Mouse (Mus musculus) cerebellum, adult 9-11 months (tissue): ENCODE measurements at regions not wholly inside any gene's neighbourhood (a gene's known extent, or its start where the extent isn't known, plus 50 kb on each side); places are given as distances from the start of the nearest gene placed in this dataset.

Experiments
- DNase-seq: peaks from one replicate; pipeline ENCODE4 v3.0.0; 2022

DNA sequence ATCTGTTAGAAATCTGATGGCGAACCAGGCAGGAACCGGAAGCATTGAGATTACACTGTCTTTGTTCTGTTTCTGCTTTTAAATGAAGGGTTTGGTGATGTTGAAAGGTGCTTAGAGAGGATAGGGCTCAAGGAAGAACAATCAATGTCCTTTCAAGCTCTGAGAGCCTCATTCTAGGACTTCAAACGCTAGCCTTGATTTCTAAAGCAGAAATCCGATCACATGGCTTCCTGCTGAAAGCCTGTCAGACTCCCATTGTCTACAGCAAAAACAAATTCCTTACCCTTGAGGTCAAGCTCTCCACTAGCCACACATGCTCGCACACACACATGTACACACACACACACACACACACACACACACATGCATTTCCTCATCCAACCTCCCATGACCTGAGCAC lies 215.3 kb upstream of the Zfp637 start:
- DNase-seq = no peak

DNA sequence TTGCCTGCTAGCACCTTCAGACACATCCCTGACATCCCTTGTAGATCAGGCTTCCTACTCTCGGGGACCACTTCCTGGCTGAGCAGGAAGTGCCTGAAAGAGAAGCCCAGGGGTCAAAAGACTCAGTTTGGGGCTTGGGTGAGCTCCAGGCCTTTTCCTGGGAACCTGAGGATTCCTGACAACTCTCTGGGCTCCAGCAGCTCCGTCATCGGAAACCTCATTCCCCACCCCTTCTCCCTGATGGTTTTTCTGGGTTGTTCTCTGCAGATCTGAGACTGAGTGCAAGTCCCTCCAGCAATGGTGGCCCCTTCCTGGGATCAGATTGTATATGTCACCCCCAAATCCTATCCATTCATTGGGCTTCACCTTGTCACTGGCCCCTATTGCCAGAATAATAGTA lies 213.5 kb upstream of the Zfp637 start:
- no peak for DNase-seq

- no peak for DNase-seq
Measured at GRCm38 (mm10) chr6:117646628-117647027, 194.4 kb upstream of the Zfp637 start.

GRCm38 (mm10) chr6:117650541-117650940 lies 190.4 kb upstream of the Zfp637 start:
- no peak for DNase-seq

GRCm38 (mm10) chr6:117651551-117651950 lies 189.4 kb upstream of the Zfp637 start:
- no peak for DNase-seq

DNA sequence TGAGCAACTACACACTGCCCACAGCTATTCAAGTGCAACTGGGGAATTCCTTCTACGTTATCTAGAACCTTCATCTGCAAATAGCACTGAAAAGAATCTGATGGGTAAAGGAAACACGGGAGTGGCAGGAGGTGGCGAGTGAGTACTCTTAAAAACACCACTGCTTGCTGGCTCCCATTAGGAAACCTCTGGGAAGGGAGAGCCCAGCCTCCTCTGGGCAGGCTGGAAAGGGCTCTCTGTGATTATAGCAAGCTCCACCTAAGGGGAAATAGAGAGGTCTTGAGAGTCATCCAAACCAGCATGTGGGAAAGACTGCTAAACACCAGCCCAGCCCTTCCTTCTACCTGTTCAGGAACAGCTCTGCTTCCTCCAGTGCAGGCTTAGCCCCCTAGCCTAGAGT lies 189.0 kb upstream of the Zfp637 start:
- no peak for DNase-seq

DNA sequence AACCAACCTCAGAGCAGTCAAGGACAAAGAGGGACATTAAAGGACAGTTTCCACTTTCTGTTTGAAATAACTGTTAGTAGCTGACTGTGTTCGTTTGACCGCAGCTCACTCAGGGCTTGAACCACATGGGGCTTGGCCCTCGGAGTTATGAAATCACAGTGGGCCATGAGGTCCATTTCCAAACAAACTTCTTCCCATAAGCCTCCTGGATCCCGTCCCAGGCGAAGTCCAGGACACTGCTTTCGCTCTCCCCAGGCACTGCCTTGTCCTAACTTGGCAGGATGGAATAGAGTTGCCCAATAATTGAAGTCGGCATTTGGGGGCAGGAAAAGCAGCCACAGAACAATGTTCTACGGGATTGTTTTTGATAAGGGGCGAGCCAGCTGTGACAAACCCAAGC lies 188.1 kb upstream of the Zfp637 start:
- DNase-seq = peak; percentile 5

DNA sequence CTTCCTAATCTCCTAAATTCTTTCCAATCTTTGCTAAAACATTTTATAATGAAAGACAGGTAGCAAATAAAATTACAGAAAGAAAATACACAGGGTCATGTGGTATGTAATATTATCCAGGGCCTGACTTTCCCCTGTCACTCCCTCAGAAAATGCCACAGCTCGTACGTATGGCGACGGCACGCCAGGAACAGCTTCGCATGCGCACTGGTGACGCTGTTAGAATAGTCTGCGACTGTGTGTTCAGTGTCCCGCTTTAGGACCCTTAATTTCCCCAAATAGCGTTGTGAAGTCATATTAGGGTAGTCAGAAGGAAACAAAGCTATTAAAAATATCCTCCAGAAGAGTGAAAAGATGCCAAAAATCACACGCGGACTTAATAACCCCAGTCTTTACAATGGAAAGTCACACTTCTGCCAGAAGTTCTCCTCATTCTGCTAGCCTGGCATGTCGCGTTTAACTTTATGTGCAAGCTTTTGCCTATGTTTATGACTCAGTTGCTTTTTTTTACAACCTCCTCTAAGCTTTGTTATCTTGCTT lies 187.0 kb upstream of the Zfp637 start:
- no peak for DNase-seq

- no peak for DNase-seq
Measured at GRCm38 (mm10) chr6:117655986-117656385, 185.0 kb upstream of the Zfp637 start.

GRCm38 (mm10) chr6:117660576-117660975 lies 180.4 kb upstream of the Zfp637 start:
- DNase-seq = no peak

DNA sequence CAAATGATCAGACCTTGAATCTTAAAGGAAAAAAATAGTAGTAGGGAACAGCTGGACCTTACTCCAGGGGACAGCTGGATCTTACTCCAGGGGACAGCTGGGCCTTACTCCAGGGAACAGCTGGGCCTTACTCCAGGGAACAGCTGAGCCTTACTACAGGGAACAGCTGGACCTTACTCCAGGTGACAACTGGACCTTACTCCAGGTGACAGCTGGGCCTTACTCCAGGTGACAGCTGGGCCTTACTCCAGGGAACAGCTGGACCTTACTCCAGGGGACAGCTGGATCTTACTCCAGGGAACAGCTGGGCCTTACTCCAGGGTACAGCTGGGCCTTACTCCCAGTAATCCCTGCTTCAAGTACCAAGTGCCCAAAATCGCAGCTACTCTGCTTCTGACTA lies 178.3 kb upstream of the Zfp637 start:
- no peak for DNase-seq

DNA sequence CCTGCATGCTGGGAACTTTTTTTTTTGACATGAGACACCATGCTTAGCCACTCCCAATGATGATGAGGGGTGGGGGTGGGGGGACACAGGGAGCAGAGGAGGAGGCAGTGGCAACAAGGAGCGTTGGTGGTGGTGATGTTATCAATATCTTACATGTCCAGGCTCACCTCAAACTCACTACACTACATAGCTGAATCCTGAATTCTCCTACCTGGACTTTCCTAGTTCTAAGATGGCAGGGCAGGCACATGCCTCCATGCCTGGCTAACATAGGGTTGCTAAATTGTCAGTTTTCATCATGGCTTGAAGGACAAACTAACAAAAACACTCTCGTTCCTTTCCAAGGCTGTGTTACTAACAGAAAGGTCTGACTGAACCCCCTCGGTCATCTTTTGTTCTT lies 170.6 kb upstream of the Zfp637 start:
- DNase-seq = no peak

DNA sequence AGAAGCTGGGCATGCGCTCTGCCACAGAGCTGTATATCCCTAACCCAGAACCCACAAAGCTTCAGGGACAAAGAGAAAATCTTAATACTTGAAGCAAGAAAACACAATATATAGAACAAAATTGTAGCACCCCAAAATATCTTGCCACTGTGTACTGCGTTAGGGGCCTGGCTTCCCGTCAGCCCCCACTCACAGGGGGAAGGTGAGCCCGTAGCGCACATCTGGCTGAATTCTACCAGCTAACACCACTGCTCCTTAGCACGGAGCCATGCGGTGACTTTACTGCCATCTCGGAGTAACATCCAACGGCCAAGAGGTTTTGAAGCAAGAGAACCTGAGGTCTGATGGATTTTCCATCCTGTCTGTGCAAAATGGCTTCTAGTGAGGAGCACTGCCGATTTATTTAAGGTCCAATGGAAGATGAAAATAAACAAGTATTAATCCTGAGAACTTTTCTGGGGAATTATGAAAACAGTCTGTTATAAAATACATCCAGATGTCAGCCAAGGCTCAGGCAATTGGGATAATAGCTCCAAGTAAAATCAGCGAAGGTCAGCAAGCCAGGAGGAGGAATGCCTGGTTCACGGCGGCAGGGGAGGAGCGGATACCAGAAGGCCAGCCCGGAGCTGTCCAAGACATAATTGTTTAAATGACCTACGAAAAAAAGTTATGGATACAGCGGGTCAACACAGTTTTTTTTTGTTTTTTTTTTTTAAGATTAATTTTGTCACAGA lies 170.0 kb upstream of the Zfp637 start:
- no peak for DNase-seq

DNA sequence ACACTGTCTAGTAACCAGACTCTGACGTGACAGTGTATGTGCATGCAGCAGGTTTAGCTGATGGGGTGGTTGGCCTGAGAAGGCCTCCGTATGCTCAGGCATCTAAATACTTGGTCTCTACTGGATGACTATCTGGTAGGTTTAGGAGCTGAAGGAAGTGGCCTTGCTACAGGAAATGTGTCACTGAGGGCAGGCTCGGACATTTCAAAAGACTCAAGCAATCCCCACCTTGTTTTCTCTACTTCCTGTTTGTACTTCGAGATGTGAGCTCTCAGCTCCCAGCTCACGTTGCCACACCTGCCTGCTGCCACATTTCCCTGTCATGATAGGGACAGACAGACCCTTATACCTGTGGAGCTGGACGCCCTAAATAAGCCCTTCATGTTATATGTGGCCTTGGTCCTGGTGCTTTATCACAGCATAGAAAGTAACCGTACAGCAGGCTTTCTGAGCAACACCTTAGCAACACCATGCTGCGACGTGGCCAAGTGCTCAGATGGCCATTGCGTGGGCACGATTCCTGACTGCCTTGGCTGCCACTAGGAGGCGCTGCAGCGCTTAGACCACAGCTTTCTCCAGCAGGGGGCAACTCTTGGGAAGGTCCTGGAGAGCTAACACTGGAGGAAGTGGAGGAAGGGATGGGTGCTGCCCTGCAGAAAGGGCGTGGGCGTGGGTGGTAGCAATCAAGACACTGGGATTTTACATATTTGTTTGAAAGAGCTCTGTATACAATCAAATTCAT lies 165.8 kb upstream of the Zfp637 start:
- DNase-seq = no peak

DNA sequence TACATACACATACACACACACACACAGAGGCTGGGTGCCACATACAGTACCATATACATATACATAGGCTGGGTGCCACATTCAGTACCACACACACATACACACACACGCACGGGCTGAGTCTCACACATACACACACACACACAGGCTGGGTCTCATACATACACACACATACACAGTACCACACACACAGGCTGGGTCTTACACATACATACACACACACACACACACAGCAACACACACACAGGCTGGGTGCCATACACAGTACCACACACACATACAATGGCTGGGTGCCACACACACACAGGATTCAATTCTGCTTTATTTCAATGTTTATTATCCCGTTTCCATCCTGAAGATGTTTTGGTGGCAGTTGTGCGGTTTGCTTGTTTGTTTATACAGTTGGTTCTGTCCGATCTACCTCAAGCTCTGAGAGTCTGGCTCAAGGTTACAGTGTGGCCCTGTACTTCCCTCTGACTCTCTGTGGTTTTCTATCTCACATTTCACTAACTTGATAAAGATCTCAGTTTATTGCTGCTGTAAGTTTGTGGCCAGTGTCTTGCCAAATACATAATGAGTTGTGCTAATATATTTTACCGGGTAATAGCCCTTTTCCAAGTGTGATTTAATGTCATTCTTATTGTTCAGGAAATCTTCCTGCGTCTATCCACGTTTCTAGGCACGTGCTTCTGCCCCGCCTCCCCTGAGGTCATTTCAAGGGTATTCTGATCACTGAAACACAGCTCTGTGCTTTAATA lies 164.7 kb upstream of the Zfp637 start:
- DNase-seq = no peak

- no peak for DNase-seq
Measured at GRCm38 (mm10) chr6:117677062-117677461, 163.9 kb upstream of the Zfp637 start.

GRCm38 (mm10) chr6:117677821-117678220 lies 163.2 kb upstream of the Zfp637 start:
- no peak for DNase-seq

GRCm38 (mm10) chr6:117678276-117678675 lies 162.7 kb upstream of the Zfp637 start:
- no peak for DNase-seq

- no peak for DNase-seq
Measured at GRCm38 (mm10) chr6:117678877-117679276, 162.1 kb upstream of the Zfp637 start.

GRCm38 (mm10) chr6:117686212-117686611 lies 154.8 kb upstream of the Zfp637 start:
- DNase-seq = no peak

DNA sequence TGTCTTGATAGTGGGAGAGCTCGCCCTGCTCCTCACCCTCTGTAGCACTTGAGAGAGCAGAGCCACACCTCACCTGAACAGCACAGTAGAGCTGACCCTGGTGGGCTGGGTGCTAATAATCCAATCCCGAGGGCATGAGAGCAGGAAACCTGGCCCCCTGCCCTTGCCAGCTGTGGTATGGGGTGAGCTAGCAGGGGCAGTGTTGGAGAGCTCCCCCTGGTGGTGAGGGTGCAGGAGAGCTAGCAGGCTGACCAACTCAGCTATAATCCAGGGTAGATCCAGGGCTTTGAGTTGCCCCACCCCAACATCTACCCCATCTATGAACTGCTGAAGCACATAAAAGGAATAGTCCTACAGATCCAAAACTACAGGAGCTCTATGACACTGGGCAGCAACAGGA lies 153.9 kb upstream of the Zfp637 start:
- no peak for DNase-seq

DNA sequence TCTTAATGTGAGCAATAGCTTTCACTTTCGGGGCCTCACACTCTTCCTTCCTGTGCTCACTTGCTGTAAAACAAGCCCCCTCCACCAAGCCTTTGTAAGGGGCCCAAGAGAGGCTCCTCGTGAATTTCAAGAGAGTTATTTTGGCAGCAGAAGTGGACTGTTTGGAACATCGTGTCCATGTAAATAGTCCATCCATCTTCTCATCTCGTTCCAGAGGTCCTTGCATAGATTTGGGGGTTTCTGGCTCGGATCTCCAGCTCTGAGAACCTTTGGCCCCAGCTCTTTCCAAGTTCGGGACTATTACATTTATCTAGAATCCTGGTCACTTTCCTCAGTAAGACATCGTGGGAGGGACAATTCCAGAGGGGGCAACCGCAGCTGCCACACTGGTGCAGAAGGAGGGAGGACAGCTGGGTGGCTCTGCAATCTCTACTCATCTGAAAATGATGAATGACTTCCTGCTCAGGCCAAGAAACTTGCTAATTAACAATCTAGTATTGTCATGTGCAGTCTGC lies 152.3 kb upstream of the Zfp637 start:
- no peak for DNase-seq

GRCm38 (mm10) chr6:117700286-117700685 lies 140.7 kb upstream of the Zfp637 start:
- no peak for DNase-seq
